Mouse (Mus musculus) embryonic facial prominence, embryonic 12.5 days (tissue): ENCODE measurements around the gene Ccno. TPM values are rescaled to one million over a fixed set of nuclear protein-coding genes. Genes with fewer than 3 reads are reported as not detected.

ENCODE experiments used
- ATAC-seq: fragments of 200-750 bp; cut with Nextera tagmentation; 2 replicates; pipeline ENCODE4 v1.8.0; 2017; ENCODE audit not compliant: insufficient number of reproducible peaks, insufficient read depth, low FRiP score, low TSS enrichment
- H3K27ac ChIP-seq: fragments of 300-500 bp; sonication (generic); 2 replicates; pipeline ENCODE4 v1.5.1; 2016; ENCODE audit warnings: mild to moderate bottlenecking
- H3K27me3 ChIP-seq: fragments of 300-500 bp; sonication (generic); 2 replicates; pipeline ENCODE4 v1.6.1; 2016; ENCODE audit warnings: mild to moderate bottlenecking, moderate library complexity
- H3K36me3 ChIP-seq: fragments of 300-500 bp; sonication (generic); 2 replicates; pipeline ENCODE4 v1.6.1; 2016; ENCODE audit warnings: mild to moderate bottlenecking
- H3K4me1 ChIP-seq: fragments of 300-500 bp; sonication (generic); 2 replicates; pipeline ENCODE4 v1.6.1; 2016
- H3K4me2 ChIP-seq: fragments of 300-500 bp; sonication (generic); replicated peaks from 2 replicates; pipeline ENCODE4 v1.6.1; 2016; ENCODE audit warnings: mild to moderate bottlenecking, moderate library complexity
- H3K4me3 ChIP-seq: fragments of 300-500 bp; sonication (generic); 2 replicates; pipeline ENCODE4 v1.5.1; 2016; ENCODE audit warnings: mild to moderate bottlenecking
- H3K9ac ChIP-seq: fragments of 300-500 bp; sonication (generic); 2 replicates; pipeline ENCODE4 v1.6.1; 2016; ENCODE audit warnings: mild to moderate bottlenecking, moderate library complexity
- H3K9me3 ChIP-seq: fragments of 300-500 bp; sonication (generic); 2 replicates; pipeline ENCODE4 v1.6.1; 2016; ENCODE audit warnings: mild to moderate bottlenecking, moderate library complexity
- WGBS: fragments of 180-500 bp; shearing (Covaris S2); methylation state at CpG from one replicate; pipeline ENCODE4 v1.1.7; 2016; 5-methylcytosine and 5-hydroxymethylcytosine counted together
- polyA plus RNA-seq: library from polyadenylated mRNA; unstranded; fragments of >200 nt; fragmentation: Nextera tagmentation; extraction: Ambion mirVana; gene quantifications from 2 replicates; pipeline ENCODE4 v1.2.1, GENCODE M21; 2016

The Ccno gene
- polyA plus RNA-seq, 1 experiment from 2014 or later: 0.79 TPM

- no peak overlapping the region for H3K27ac ChIP-seq
- peak overlapping the region; percentile 48 for H3K9ac ChIP-seq
- peaks cover 76% of the 10 kb centered on the region for H3K27me3 ChIP-seq
- no peaks in the 10 kb centered on the region for H3K36me3 ChIP-seq
- under 1% methylated on average over 39 of the region's 39 CpGs for WGBS
- peaks cover 25% of the 10 kb centered on the region for H3K4me1 ChIP-seq
- peak overlapping the region; percentile 50 for H3K4me3 ChIP-seq
- peak overlapping the region; percentile 96 for H3K4me2 ChIP-seq
- peak; percentile 31 for ATAC-seq
- no peaks in the 10 kb centered on the region for H3K9me3 ChIP-seq
These were observed 389 bp downstream of the Ccno start for GRCm38 (mm10) chr13:112987991-112988390.

GRCm38 (mm10) chr13:112988866-112989265, 1.3 kb downstream of the Ccno start:
- peaks cover 85% of the 10 kb centered on the region for H3K27me3 ChIP-seq
- no peak overlapping the region for H3K27ac ChIP-seq
- no peaks in the 10 kb centered on the region for H3K9me3 ChIP-seq
- no peak overlapping the region for H3K9ac ChIP-seq
- ATAC-seq: no peak
- H3K4me1 ChIP-seq: peaks cover 33% of the 10 kb centered on the region
- peak overlapping the region; percentile 50 for H3K4me3 ChIP-seq
- no peaks in the 10 kb centered on the region for H3K36me3 ChIP-seq
- H3K4me2 ChIP-seq: peak overlapping the region; percentile 96
- 1% methylated on average over 19 of the region's 19 CpGs for WGBS

- Histone ChIP-seq H3K27ac (no peak overlapping the region), H3K4me3 (0 out of 2 replicates have a peak overlapping the region, but pooled peaks have one; percentile 2), H3K9ac (no peak overlapping the region), H3K9me3 (no peaks in the 10 kb centered on the region), H3K27me3 (peaks cover 86% of the 10 kb centered on the region), H3K4me2 (peak overlapping the region; percentile 31), H3K36me3 (no peaks in the 10 kb centered on the region), H3K4me1 (peaks cover 36% of the 10 kb centered on the region)
- no peak for ATAC-seq
- 2% methylated on average over 23 of the region's 23 CpGs for WGBS
These were observed 1.9 kb downstream of the Ccno start for GRCm38 (mm10) chr13:112989541-112989940.

GRCm38 (mm10) chr13:112990346-112990745, 2.7 kb downstream of the Ccno start:
- no peak overlapping the region for H3K4me2 ChIP-seq
- no peak for ATAC-seq
- no peaks in the 10 kb centered on the region for H3K9me3 ChIP-seq
- H3K27ac ChIP-seq: no peak overlapping the region
- no peak overlapping the region for H3K4me3 ChIP-seq
- peaks cover 92% of the 10 kb centered on the region for H3K27me3 ChIP-seq
- H3K4me1 ChIP-seq: peaks cover 36% of the 10 kb centered on the region
- H3K9ac ChIP-seq: no peak overlapping the region
- no peaks in the 10 kb centered on the region for H3K36me3 ChIP-seq
- WGBS: 12% methylated on average over 4 of the region's 4 CpGs

GRCm38 (mm10) chr13:112993531-112994152, 6.0 kb downstream of the Ccno start, which contains the start of gene Mcidas:
Gene Mcidas (plus strand): TSS chr13:112993845.
- ATAC-seq: no peak; the same call in 1 of the 2 replicates
- peak within 1 kb of the TSS; percentile 36 for H3K9ac ChIP-seq
- 1% methylated on average over 63 of the region's 63 CpGs for WGBS
- H3K4me3 ChIP-seq: peak within 1 kb of the TSS; percentile 39
- H3K36me3 ChIP-seq: no peaks in the 10 kb centered on the region
- no peak within 1 kb of the TSS for H3K27ac ChIP-seq
- no peaks in the 10 kb centered on the region for H3K9me3 ChIP-seq
- H3K4me2 ChIP-seq: peak within 1 kb of the TSS; percentile 69
- H3K27me3 ChIP-seq: peaks cover 95% of the 10 kb centered on the region
- H3K4me1 ChIP-seq: peaks cover 24% of the 10 kb centered on the region

GRCm38 (mm10) chr13:112994191-112994590, 6.6 kb downstream of the Ccno start:
- no peak overlapping the region for H3K9ac ChIP-seq
- no peak for ATAC-seq

GRCm38 (mm10) chr13:112996407-112996806, 8.8 kb downstream of the Ccno start:
- Histone ChIP-seq H3K9me3 (no peaks in the 10 kb centered on the region), H3K27ac (no peak overlapping the region), H3K9ac (no peak overlapping the region), H3K36me3 (no peaks in the 10 kb centered on the region), H3K4me1 (peaks cover 17% of the 10 kb centered on the region), H3K4me2 (no peak overlapping the region), H3K4me3 (no peak overlapping the region), H3K27me3 (peaks cover 90% of the 10 kb centered on the region)
- WGBS: 58% methylated on average over 4 of the region's 4 CpGs
- ATAC-seq: no peak

More at GRCm38 (mm10) chr13:112994191-112994590, 6.6 kb downstream of the Ccno start:
- no peak overlapping the region for H3K27ac ChIP-seq
- peak overlapping the region; percentile 39 for H3K4me3 ChIP-seq
- peaks cover 22% of the 10 kb centered on the region for H3K4me1 ChIP-seq
- H3K4me2 ChIP-seq: peak overlapping the region; percentile 69
- no peaks in the 10 kb centered on the region for H3K9me3 ChIP-seq
- H3K27me3 ChIP-seq: peaks cover 95% of the 10 kb centered on the region
- H3K36me3 ChIP-seq: no peaks in the 10 kb centered on the region
- under 1% methylated on average over 25 of the region's 25 CpGs for WGBS

- ATAC-seq: no peak
- no peak overlapping the region for H3K27ac ChIP-seq
- peaks cover 17% of the 10 kb centered on the region for H3K4me1 ChIP-seq
- no peak overlapping the region for H3K4me2 ChIP-seq
- H3K9ac ChIP-seq: no peak overlapping the region
- H3K9me3 ChIP-seq: no peaks in the 10 kb centered on the region
- H3K4me3 ChIP-seq: no peak overlapping the region
- 62% methylated on average over 6 of the region's 6 CpGs for WGBS
- peaks cover 83% of the 10 kb centered on the region for H3K27me3 ChIP-seq
- H3K36me3 ChIP-seq: no peaks in the 10 kb centered on the region
These were observed 9.8 kb downstream of the Ccno start for GRCm38 (mm10) chr13:112997369-112997768.

GRCm38 (mm10) chr13:112998427-112999201, 11.0 kb downstream of the Ccno start:
- Histone ChIP-seq H3K27ac (no peak overlapping the region), H3K9me3 (no peaks in the 10 kb centered on the region), H3K4me3 (peak overlapping the region; percentile 44), H3K4me2 (peak overlapping the region; percentile 94), H3K4me1 (peaks cover 11% of the 10 kb centered on the region), H3K9ac (peak overlapping the region; percentile 50), H3K27me3 (peaks cover 72% of the 10 kb centered on the region), H3K36me3 (no peaks in the 10 kb centered on the region)
- WGBS: under 1% methylated on average over 46 of the region's 46 CpGs
- ATAC-seq: 0 out of 2 replicates have a peak, but pooled peaks have one; percentile 50

GRCm38 (mm10) chr13:113000090-113000489, 12.5 kb downstream of the Ccno start:
- Histone ChIP-seq H3K9me3 (no peaks in the 10 kb centered on the region), H3K27ac (no peak overlapping the region), H3K4me1 (peaks cover 6% of the 10 kb centered on the region), H3K4me3 (no peak overlapping the region), H3K9ac (no peak overlapping the region), H3K27me3 (peaks cover 57% of the 10 kb centered on the region), H3K36me3 (no peaks in the 10 kb centered on the region), H3K4me2 (no peak overlapping the region)
- ATAC-seq: no peak
- WGBS: 81% methylated on average over 3 of the region's 3 CpGs

- H3K9ac ChIP-seq: no peak overlapping the region
- H3K4me3 ChIP-seq: no peak overlapping the region
- H3K36me3 ChIP-seq: no peaks in the 10 kb centered on the region
- no peaks in the 10 kb centered on the region for H3K9me3 ChIP-seq
- peaks cover 51% of the 10 kb centered on the region for H3K27me3 ChIP-seq
- H3K4me2 ChIP-seq: no peak overlapping the region
- H3K4me1 ChIP-seq: peaks cover 6% of the 10 kb centered on the region
- WGBS: 60% methylated on average over 9 of the region's 9 CpGs
- ATAC-seq: no peak
- H3K27ac ChIP-seq: no peak overlapping the region
These were observed 13.1 kb downstream of the Ccno start for GRCm38 (mm10) chr13:113000576-113001318.
